Mouse (Mus musculus): ENCODE measurements around the gene Lrrc27.

The Lrrc27 gene

DNA sequence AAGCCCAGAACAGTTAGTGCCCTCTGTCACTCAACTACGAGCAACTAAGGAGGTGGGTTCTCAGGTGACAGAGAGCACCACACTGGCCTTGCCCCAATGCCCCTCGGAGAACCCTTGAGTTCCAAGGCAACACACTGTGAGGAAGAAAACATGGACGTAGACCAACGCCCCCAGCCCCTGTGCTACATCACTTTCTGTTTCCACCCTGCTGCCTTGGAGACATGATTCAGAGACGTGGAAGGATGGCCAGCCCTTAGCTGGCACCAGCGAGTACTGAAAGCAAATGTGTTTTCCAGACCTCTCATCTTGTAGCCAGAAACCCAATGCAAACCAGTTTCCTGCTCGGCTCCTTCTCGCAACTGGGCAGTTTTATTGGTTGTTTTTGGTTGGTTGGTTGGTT is 26.4 kb upstream of the Lrrc27 start:
- no peak for TF ChIP-seq POU5F1 (IDR thresholded peaks at IDR 0.05; ENCODE audit: borderline replicate concordance, low read length)
- no peak for TF ChIP-seq NANOG (IDR thresholded peaks at IDR 0.05; ENCODE audit: borderline replicate concordance, low read length)
- TF ChIP-seq CTCF (conservative IDR thresholded peaks at IDR 0.05; ENCODE audit: low read length), result no peak
- peaks cover 16% of the 10 kb centered on the region for H3K9me3 ChIP-seq (ENCODE audit: low read length)
- H3K4me1 ChIP-seq (replicated peaks; ENCODE audit: low read depth, low read length), result peaks cover 8% of the 10 kb centered on the region
- H3K36me3 ChIP-seq (ENCODE audit: insufficient read depth, low read length), result no peaks in the 10 kb centered on the region
- H3K27me3 ChIP-seq (ENCODE audit: insufficient read depth, low read length), result peaks cover 63% of the 10 kb centered on the region
- H3K4me3 ChIP-seq (replicated peaks; ENCODE audit: low read length), result no peak overlapping the region

DNA sequence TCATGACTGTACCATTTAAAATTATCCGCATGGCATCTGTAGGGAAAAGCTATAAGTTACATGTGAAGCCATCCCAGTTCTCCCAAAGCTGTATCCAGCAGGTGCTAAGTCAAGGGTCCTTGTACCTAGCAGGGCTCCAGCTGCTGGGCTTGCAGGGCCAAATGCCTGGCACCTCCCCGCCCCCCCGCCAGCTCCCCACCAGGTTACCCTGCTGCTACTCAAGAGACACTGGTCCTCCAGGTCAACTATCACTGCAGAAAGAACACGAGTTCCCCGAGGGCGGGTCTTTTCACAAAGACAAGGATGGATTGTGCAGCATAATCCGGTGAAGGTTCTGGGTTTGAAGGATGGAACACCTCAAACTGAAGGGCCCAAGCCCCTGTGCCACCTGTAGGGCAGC is 25.5 kb upstream of the Lrrc27 start:
- no peak for TF ChIP-seq NANOG (IDR thresholded peaks at IDR 0.05; ENCODE audit: borderline replicate concordance, low read length)
- no peak for TF ChIP-seq CTCF (conservative IDR thresholded peaks at IDR 0.05; ENCODE audit: low read length)
- TF ChIP-seq POU5F1 (IDR thresholded peaks at IDR 0.05; ENCODE audit: borderline replicate concordance, low read length), result no peak
- no peaks in the 10 kb centered on the region for H3K36me3 ChIP-seq (ENCODE audit: insufficient read depth, low read length)
- peaks cover 8% of the 10 kb centered on the region for H3K4me1 ChIP-seq (replicated peaks; ENCODE audit: low read depth, low read length)
- H3K27me3 ChIP-seq (ENCODE audit: insufficient read depth, low read length), result peaks cover 68% of the 10 kb centered on the region
- H3K9me3 ChIP-seq (ENCODE audit: low read length), result peaks cover 16% of the 10 kb centered on the region
- peak overlapping the region; percentile 85; the same call in 1 of the 2 replicates for H3K4me3 ChIP-seq (replicated peaks; ENCODE audit: low read length)

DNA sequence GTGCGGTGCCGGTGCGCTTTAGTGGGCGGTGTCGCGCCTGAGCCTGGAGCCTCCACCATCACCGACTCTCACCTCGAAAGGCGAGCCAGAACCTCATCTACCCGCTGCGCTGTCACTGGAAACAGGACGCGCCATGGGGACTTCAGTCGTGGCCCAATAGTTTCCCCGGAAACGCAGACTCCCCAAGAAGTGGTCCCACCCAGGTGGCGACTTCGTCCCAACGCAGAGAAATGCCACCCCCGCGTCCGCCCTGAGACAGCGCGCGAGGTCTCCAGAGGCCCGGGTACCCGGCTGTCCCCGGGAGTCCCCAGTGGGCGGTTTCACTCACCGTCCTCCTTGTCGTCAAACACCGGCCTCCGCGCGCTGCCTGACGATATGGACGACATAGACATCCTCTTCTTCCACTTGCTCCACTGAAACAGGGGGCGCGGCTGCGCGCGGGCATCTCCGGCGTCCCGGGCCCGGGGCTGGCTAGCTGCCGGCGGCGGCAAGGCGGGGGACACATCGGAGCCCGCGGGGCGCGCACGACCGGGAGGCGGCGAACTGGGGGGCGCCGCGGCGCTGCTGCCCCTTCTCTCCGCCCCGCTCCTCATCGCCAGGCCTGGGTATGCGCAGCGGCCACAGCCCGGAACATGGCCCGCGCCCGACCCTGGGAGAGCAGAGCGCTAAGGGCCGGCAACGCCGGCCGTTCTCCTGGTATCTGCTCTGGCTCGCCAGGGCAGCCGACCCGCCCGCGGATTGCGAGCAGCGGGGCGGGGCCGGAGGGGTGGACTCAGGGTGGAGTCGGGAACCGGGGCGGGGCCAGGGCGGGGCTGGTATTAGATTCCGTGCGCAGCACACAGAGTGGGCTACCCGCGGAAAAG is 24.8 kb upstream of the Lrrc27 start:
- Histone ChIP-seq H3K27me3 (ENCODE audit: insufficient read depth, low read length) (peaks cover 71% of the 10 kb centered on the region), H3K9me3 (ENCODE audit: low read length) (peaks cover 16% of the 10 kb centered on the region), H3K4me3 (replicated peaks; ENCODE audit: low read length) (peak overlapping the region; percentile 85), H3K4me1 (replicated peaks; ENCODE audit: low read depth, low read length) (peaks cover 8% of the 10 kb centered on the region), H3K36me3 (ENCODE audit: insufficient read depth, low read length) (no peaks in the 10 kb centered on the region)
- TF ChIP-seq CTCF (conservative IDR thresholded peaks at IDR 0.05; ENCODE audit: low read length) (no peak), POU5F1 (IDR thresholded peaks at IDR 0.05; ENCODE audit: borderline replicate concordance, low read length) (no peak), NANOG (IDR thresholded peaks at IDR 0.05; ENCODE audit: borderline replicate concordance, low read length) (no peak)

DNA sequence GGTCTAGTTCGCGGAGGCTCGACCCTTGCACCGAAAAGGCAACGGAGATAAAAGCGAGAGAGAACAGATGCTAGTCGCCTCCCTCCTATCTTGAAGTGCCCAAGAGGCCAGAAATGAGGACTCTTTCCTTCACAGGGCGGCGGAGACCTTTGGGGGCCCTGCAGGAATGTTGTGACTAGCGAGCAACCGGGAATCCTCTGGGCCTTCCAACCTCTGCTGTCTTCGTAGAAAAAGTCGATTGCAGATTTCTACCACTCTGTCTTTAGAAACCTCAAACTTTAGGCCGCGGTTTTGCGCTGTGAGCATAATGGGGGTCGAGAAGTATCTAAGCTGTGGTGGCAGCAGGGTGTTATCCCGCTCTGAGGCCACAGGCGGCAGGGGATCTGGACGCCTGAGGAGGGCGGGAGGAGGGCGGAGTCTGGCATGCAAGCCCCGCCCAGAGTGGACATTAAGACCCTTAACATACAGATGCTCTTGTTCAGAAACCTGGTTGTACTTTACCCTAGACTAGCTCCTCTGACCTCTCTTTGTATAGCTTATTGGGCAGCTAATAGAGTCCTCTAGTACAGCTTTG is 24.1 kb upstream of the Lrrc27 start:
- no peaks in the 10 kb centered on the region for H3K36me3 ChIP-seq (ENCODE audit: insufficient read depth, low read length)
- H3K4me3 ChIP-seq (replicated peaks; ENCODE audit: low read length), result peak overlapping the region; percentile 85
- peaks cover 8% of the 10 kb centered on the region for H3K4me1 ChIP-seq (replicated peaks; ENCODE audit: low read depth, low read length)
- TF ChIP-seq POU5F1 (IDR thresholded peaks at IDR 0.05; ENCODE audit: borderline replicate concordance, low read length) (no peak), CTCF (conservative IDR thresholded peaks at IDR 0.05; ENCODE audit: low read length) (no peak), NANOG (IDR thresholded peaks at IDR 0.05; ENCODE audit: borderline replicate concordance, low read length) (no peak)
- H3K9me3 ChIP-seq (ENCODE audit: low read length), result peaks cover 16% of the 10 kb centered on the region
- peaks cover 77% of the 10 kb centered on the region for H3K27me3 ChIP-seq (ENCODE audit: insufficient read depth, low read length)

DNA sequence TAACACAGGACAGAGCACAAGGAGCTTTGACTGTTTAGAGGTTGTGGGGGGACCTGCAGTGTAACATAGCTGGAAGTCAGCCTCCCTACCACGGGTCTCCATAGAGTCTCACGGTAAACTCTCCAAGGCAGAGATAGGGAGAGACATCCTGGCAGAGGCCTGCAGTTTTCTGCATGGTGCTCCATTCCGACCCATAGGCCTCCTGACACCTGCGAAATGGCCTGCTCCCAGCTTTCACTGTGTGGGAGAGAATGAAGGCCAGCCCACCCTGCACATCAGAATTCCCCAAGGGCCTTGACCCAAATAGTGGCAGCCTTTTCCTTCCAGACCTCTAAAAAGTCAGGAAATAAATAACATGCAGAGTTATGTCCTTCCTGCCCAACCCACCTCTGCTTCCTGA is 22.2 kb upstream of the Lrrc27 start:
- H3K27me3 ChIP-seq (ENCODE audit: insufficient read depth, low read length), result peaks cover 65% of the 10 kb centered on the region
- H3K4me3 ChIP-seq (replicated peaks; ENCODE audit: low read length), result no peak overlapping the region
- peaks cover 8% of the 10 kb centered on the region for H3K4me1 ChIP-seq (replicated peaks; ENCODE audit: low read depth, low read length)
- H3K9me3 ChIP-seq (ENCODE audit: low read length), result peaks cover 12% of the 10 kb centered on the region
- TF ChIP-seq CTCF (conservative IDR thresholded peaks at IDR 0.05; ENCODE audit: low read length) (no peak), NANOG (IDR thresholded peaks at IDR 0.05; ENCODE audit: borderline replicate concordance, low read length) (no peak), POU5F1 (IDR thresholded peaks at IDR 0.05; ENCODE audit: borderline replicate concordance, low read length) (no peak)
- H3K36me3 ChIP-seq (ENCODE audit: insufficient read depth, low read length), result no peaks in the 10 kb centered on the region

DNA sequence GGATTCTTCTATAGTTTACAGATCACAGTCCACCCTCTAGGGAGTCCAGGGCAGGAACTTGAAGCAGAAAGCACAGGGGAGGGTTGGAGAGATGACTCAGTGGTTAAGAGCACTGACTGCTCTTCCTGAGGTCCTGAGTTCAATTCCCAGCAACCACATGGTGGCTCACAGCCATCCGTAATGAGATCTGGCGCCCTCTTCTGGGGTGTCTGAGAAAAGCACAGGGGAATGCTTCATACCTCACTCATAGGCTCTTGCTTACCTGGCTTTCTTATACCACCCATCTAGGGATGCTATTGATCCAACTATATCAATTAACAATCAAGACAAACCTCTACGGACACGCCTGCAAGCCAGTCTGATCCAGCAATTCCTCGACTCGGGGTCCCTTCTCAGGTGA is 21.2 kb upstream of the Lrrc27 start:
- no peaks in the 10 kb centered on the region for H3K36me3 ChIP-seq (ENCODE audit: insufficient read depth, low read length)
- H3K4me3 ChIP-seq (replicated peaks; ENCODE audit: low read length), result no peak overlapping the region
- TF ChIP-seq POU5F1 (IDR thresholded peaks at IDR 0.05; ENCODE audit: borderline replicate concordance, low read length) (no peak), CTCF (conservative IDR thresholded peaks at IDR 0.05; ENCODE audit: low read length) (peak; percentile 36)
- peaks cover 12% of the 10 kb centered on the region for H3K9me3 ChIP-seq (ENCODE audit: low read length)
- peaks cover 8% of the 10 kb centered on the region for H3K4me1 ChIP-seq (replicated peaks; ENCODE audit: low read depth, low read length)
- H3K27me3 ChIP-seq (ENCODE audit: insufficient read depth, low read length), result peaks cover 55% of the 10 kb centered on the region

DNA sequence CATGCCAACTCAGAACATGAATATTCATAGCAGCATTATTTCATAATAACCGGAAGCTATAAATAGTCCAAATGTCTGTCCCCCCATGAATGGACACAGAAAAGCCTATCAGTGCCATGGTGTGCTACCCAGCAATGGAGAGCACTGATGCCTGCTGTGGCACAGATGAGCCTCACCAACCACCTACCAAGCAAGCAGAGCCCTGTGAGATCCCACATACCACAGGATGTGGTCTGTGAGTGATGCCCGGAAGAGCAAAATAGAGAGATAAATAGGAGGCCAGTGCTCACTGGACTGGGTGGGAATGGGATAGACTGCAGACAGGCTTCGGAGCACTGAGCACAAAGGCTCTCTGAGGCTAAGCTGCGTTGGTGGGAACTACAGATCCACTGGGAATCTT is 15.8 kb upstream of the Lrrc27 start:
- Histone ChIP-seq H3K27me3 (ENCODE audit: insufficient read depth, low read length) (peaks cover 16% of the 10 kb centered on the region), H3K36me3 (ENCODE audit: insufficient read depth, low read length) (no peaks in the 10 kb centered on the region), H3K9me3 (ENCODE audit: low read length) (no peaks in the 10 kb centered on the region), H3K4me1 (replicated peaks; ENCODE audit: low read depth, low read length) (no peaks in the 10 kb centered on the region), H3K4me3 (replicated peaks; ENCODE audit: low read length) (no peak overlapping the region)
- TF ChIP-seq NANOG (IDR thresholded peaks at IDR 0.05; ENCODE audit: borderline replicate concordance, low read length), result no peak
- no peak for TF ChIP-seq POU5F1 (IDR thresholded peaks at IDR 0.05; ENCODE audit: borderline replicate concordance, low read length)

DNA sequence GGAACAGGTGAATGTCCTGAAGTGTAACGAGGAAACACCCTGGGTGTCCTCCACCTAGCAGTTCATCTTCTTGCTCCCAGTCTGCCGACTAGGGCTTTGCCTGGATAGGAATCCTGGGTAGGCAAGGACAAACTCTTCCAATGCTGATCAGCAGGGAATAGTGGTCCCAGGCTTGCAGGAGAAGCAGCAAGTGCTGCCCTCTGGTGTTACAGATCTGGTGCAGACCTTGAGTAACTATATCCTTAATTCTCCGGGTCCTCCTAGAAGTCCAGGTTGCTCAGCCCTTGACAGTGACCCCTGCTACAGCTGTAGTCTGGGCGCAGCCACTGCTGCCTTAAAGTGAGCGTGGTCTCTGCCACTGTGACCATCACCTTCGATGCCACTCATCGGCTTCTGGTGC is 12.7 kb upstream of the Lrrc27 start:
- Histone ChIP-seq H3K4me3 (replicated peaks; ENCODE audit: low read length) (no peak overlapping the region), H3K4me1 (replicated peaks; ENCODE audit: low read depth, low read length) (no peaks in the 10 kb centered on the region), H3K27me3 (ENCODE audit: insufficient read depth, low read length) (peaks cover 7% of the 10 kb centered on the region; the same call in 1 of the 2 replicates), H3K9me3 (ENCODE audit: low read length) (no peaks in the 10 kb centered on the region), H3K36me3 (ENCODE audit: insufficient read depth, low read length) (no peaks in the 10 kb centered on the region)
- TF ChIP-seq POU5F1 (IDR thresholded peaks at IDR 0.05; ENCODE audit: borderline replicate concordance, low read length) (no peak), CTCF (conservative IDR thresholded peaks at IDR 0.05; ENCODE audit: low read length) (peak; percentile 25; the same call in 1 of the 2 replicates)
